Mouse (Mus musculus): ENCODE measurements around the gene Dnaic2. TPM values are rescaled to one million over a fixed set of nuclear protein-coding genes. Genes with fewer than 3 reads are reported as not detected.

Gene Dnaic2
- polyA plus RNA-seq, 1 experiment from 2014 or later, result 1.9 TPM

GRCm38 (mm10) chr11:114747564-114748138, 20.4 kb downstream of the Dnaic2 start:
- Histone ChIP-seq H3K9ac (replicated peaks; ENCODE audit: low read length) (no peak overlapping the region), H3K4me2 (ENCODE audit: low read length) (no peak overlapping the region), H3K9me3 (ENCODE audit: control insufficient read depth, low read length) (no peaks in the 10 kb centered on the region), H3K36me3 (ENCODE audit: control insufficient read depth, insufficient read depth, low read length) (no peaks in the 10 kb centered on the region), H3K4me1 (ENCODE audit: control insufficient read depth, insufficient read depth, low read length) (no peaks in the 10 kb centered on the region), H3K27me3 (ENCODE audit: control insufficient read depth, insufficient read depth, low read length) (peaks cover 9% of the 10 kb centered on the region; the same call in 1 of the 2 replicates), H3K4me3 (replicated peaks; ENCODE audit: low read depth, low read length) (no peak overlapping the region), H3K27ac (replicated peaks; ENCODE audit: low read depth, low read length) (no peak overlapping the region)
- no peak for ATAC-seq (ENCODE audit: low FRiP score, low TSS enrichment)
- no peak for DNase-seq
- 82% methylated on average over 12 of the region's 12 CpGs for WGBS

GRCm38 (mm10) chr11:114764820-114765818, 37.9 kb downstream of the Dnaic2 start, which contains the start of gene Kif19a:
Kif19a (plus strand) TSS chr11:114765388.
- 0 out of 2 replicates have a peak, but pooled peaks cover 3% of the 10 kb centered on the region for H3K4me1 ChIP-seq (ENCODE audit: control insufficient read depth, insufficient read depth, low read length)
- DNase-seq (peak; percentile 73), ATAC-seq (ENCODE audit: low FRiP score, low TSS enrichment) (peak; percentile 46; the same call in 1 of the 2 replicates)
- H3K9me3 ChIP-seq (ENCODE audit: control insufficient read depth, low read length), result no peaks in the 10 kb centered on the region
- peak within 1 kb of the TSS; percentile 82 for H3K4me2 ChIP-seq (ENCODE audit: low read length)
- peak within 1 kb of the TSS; percentile 34; the same call in 1 of the 2 replicates for H3K9ac ChIP-seq (replicated peaks; ENCODE audit: low read length)
- no peak within 1 kb of the TSS for H3K27ac ChIP-seq (replicated peaks; ENCODE audit: low read depth, low read length)
- H3K4me3 ChIP-seq (replicated peaks; ENCODE audit: low read depth, low read length), result peak within 1 kb of the TSS; percentile 43
- H3K36me3 ChIP-seq (ENCODE audit: control insufficient read depth, insufficient read depth, low read length), result no peaks in the 10 kb centered on the region
- whole genome bisulfite sequencing, result 2% methylated on average over 50 of the region's 51 CpGs
- H3K27me3 ChIP-seq (ENCODE audit: control insufficient read depth, insufficient read depth, low read length), result peaks cover 7% of the 10 kb centered on the region; the same call in 1 of the 2 replicates

GRCm38 (mm10) chr11:114769911-114770310, 42.7 kb downstream of the Dnaic2 start:
- no peak overlapping the region for H3K4me2 ChIP-seq (ENCODE audit: low read length)
- H3K27me3 ChIP-seq (ENCODE audit: control insufficient read depth, insufficient read depth, low read length), result peaks cover 4% of the 10 kb centered on the region; the same call in 1 of the 2 replicates
- H3K9ac ChIP-seq (replicated peaks; ENCODE audit: low read length), result no peak overlapping the region
- DNase-seq, result peak; percentile 8
- H3K27ac ChIP-seq (replicated peaks; ENCODE audit: low read depth, low read length), result no peak overlapping the region
- H3K4me3 ChIP-seq (replicated peaks; ENCODE audit: low read depth, low read length), result no peak overlapping the region
- 44% methylated on average over 6 of the region's 6 CpGs for WGBS
- H3K9me3 ChIP-seq (ENCODE audit: control insufficient read depth, low read length), result no peaks in the 10 kb centered on the region
- no peak for ATAC-seq (ENCODE audit: low FRiP score, low TSS enrichment)
- no peaks in the 10 kb centered on the region for H3K36me3 ChIP-seq (ENCODE audit: control insufficient read depth, insufficient read depth, low read length)
- H3K4me1 ChIP-seq (ENCODE audit: control insufficient read depth, insufficient read depth, low read length), result 0 out of 2 replicates have a peak, but pooled peaks cover 3% of the 10 kb centered on the region

- no peak overlapping the region for H3K27ac ChIP-seq (replicated peaks; ENCODE audit: low read depth, low read length)
- no peak for DNase-seq
- H3K36me3 ChIP-seq (ENCODE audit: control insufficient read depth, insufficient read depth, low read length), result no peaks in the 10 kb centered on the region
- 80% methylated on average over 2 of the region's 2 CpGs for WGBS
- 0 out of 2 replicates have a peak, but pooled peaks cover 5% of the 10 kb centered on the region for H3K4me1 ChIP-seq (ENCODE audit: control insufficient read depth, insufficient read depth, low read length)
- H3K4me3 ChIP-seq (replicated peaks; ENCODE audit: low read depth, low read length), result no peak overlapping the region
- no peaks in the 10 kb centered on the region for H3K27me3 ChIP-seq (ENCODE audit: control insufficient read depth, insufficient read depth, low read length)
- H3K9me3 ChIP-seq (ENCODE audit: control insufficient read depth, low read length), result no peaks in the 10 kb centered on the region
- ATAC-seq (ENCODE audit: low FRiP score, low TSS enrichment), result no peak
- H3K4me2 ChIP-seq (ENCODE audit: low read length), result no peak overlapping the region
- H3K9ac ChIP-seq (replicated peaks; ENCODE audit: low read length), result no peak overlapping the region
Observed at GRCm38 (mm10) chr11:114771896-114772295, 44.7 kb downstream of the Dnaic2 start.

GRCm38 (mm10) chr11:114780076-114780475, 52.9 kb downstream of the Dnaic2 start:
- Histone ChIP-seq H3K27ac (replicated peaks; ENCODE audit: low read depth, low read length) (no peak overlapping the region), H3K36me3 (ENCODE audit: control insufficient read depth, insufficient read depth, low read length) (no peaks in the 10 kb centered on the region), H3K27me3 (ENCODE audit: control insufficient read depth, insufficient read depth, low read length) (no peaks in the 10 kb centered on the region), H3K9me3 (ENCODE audit: control insufficient read depth, low read length) (no peaks in the 10 kb centered on the region), H3K9ac (replicated peaks; ENCODE audit: low read length) (no peak overlapping the region), H3K4me1 (ENCODE audit: control insufficient read depth, insufficient read depth, low read length) (peaks cover 15% of the 10 kb centered on the region), H3K4me3 (replicated peaks; ENCODE audit: low read depth, low read length) (no peak overlapping the region), H3K4me2 (ENCODE audit: low read length) (no peak overlapping the region)
- ATAC-seq (ENCODE audit: low FRiP score, low TSS enrichment) (no peak), DNase-seq (no peak)
- 25% methylated on average over 9 of the region's 9 CpGs for WGBS

- H3K27me3 ChIP-seq (ENCODE audit: control insufficient read depth, insufficient read depth, low read length), result peaks cover 22% of the 10 kb centered on the region
- H3K27ac ChIP-seq (replicated peaks; ENCODE audit: low read depth, low read length), result 0 out of 2 replicates have a peak overlapping the region, but pooled peaks have one; percentile 26
- no peak for ATAC-seq (ENCODE audit: low FRiP score, low TSS enrichment)
- DNase-seq, result peak; percentile 48
- WGBS, result 56% methylated on average over 10 of the region's 10 CpGs
- no peaks in the 10 kb centered on the region for H3K9me3 ChIP-seq (ENCODE audit: control insufficient read depth, low read length)
- peak overlapping the region; percentile 39; the same call in 1 of the 2 replicates for H3K9ac ChIP-seq (replicated peaks; ENCODE audit: low read length)
- H3K4me2 ChIP-seq (ENCODE audit: low read length), result peak overlapping the region; percentile 55
- no peaks in the 10 kb centered on the region for H3K36me3 ChIP-seq (ENCODE audit: control insufficient read depth, insufficient read depth, low read length)
- H3K4me3 ChIP-seq (replicated peaks; ENCODE audit: low read depth, low read length), result peak overlapping the region; percentile 27
- peaks cover 5% of the 10 kb centered on the region; the same call in 1 of the 2 replicates for H3K4me1 ChIP-seq (ENCODE audit: control insufficient read depth, insufficient read depth, low read length)
Observed at GRCm38 (mm10) chr11:114785892-114786291, 58.7 kb downstream of the Dnaic2 start.

GRCm38 (mm10) chr11:114786326-114786725, 59.1 kb downstream of the Dnaic2 start:
- Histone ChIP-seq H3K9ac (replicated peaks; ENCODE audit: low read length) (peak overlapping the region; percentile 39; the same call in 1 of the 2 replicates), H3K9me3 (ENCODE audit: control insufficient read depth, low read length) (no peaks in the 10 kb centered on the region), H3K27me3 (ENCODE audit: control insufficient read depth, insufficient read depth, low read length) (peaks cover 25% of the 10 kb centered on the region), H3K4me1 (ENCODE audit: control insufficient read depth, insufficient read depth, low read length) (peaks cover 9% of the 10 kb centered on the region), H3K4me3 (replicated peaks; ENCODE audit: low read depth, low read length) (peak overlapping the region; percentile 27), H3K27ac (replicated peaks; ENCODE audit: low read depth, low read length) (peak overlapping the region; percentile 26; the same call in 1 of the 2 replicates), H3K36me3 (ENCODE audit: control insufficient read depth, insufficient read depth, low read length) (no peaks in the 10 kb centered on the region), H3K4me2 (ENCODE audit: low read length) (peak overlapping the region; percentile 55)
- peak; percentile 86 for DNase-seq
- under 1% methylated on average over 43 of the region's 43 CpGs for WGBS
- 0 out of 2 replicates have a peak, but pooled peaks have one; percentile 21 for ATAC-seq (ENCODE audit: low FRiP score, low TSS enrichment)

- DNase-seq (no peak), ATAC-seq (ENCODE audit: low FRiP score, low TSS enrichment) (no peak)
- WGBS, result 89% methylated on average over 3 of the region's 3 CpGs
- no peaks in the 10 kb centered on the region for H3K36me3 ChIP-seq (ENCODE audit: control insufficient read depth, insufficient read depth, low read length)
- no peaks in the 10 kb centered on the region for H3K9me3 ChIP-seq (ENCODE audit: control insufficient read depth, low read length)
- H3K27ac ChIP-seq (replicated peaks; ENCODE audit: low read depth, low read length), result no peak overlapping the region
- no peak overlapping the region for H3K4me2 ChIP-seq (ENCODE audit: low read length)
- no peak overlapping the region for H3K4me3 ChIP-seq (replicated peaks; ENCODE audit: low read depth, low read length)
- no peak overlapping the region for H3K9ac ChIP-seq (replicated peaks; ENCODE audit: low read length)
- peaks cover 20% of the 10 kb centered on the region for H3K4me1 ChIP-seq (ENCODE audit: control insufficient read depth, insufficient read depth, low read length)
- H3K27me3 ChIP-seq (ENCODE audit: control insufficient read depth, insufficient read depth, low read length), result peaks cover 27% of the 10 kb centered on the region
Observed at GRCm38 (mm10) chr11:114787611-114788010, 60.4 kb downstream of the Dnaic2 start.

Data from midbrain, embryonic 14.5 days (tissue).